Mouse (Mus musculus) CH12.LX (cell line): Measurements from ENCODE around the gene H2-Q10. TPM values are rescaled to one million over a fixed set of nuclear protein-coding genes. Genes with fewer than 3 reads are reported as not detected.
"Not testable (repeated sequence)": the region's sequence is repeated elsewhere in the genome, so short reads cannot be mapped to it uniquely, and the experiment has no call there.

Experiments used
- DNase-seq: peaks from one replicate; pipeline ENCODE4 v3.0.0-alpha.2; 2013; ENCODE audit errors: extremely low read depth
- H3K27ac ChIP-seq: 2 replicates; pipeline ENCODE4 v1.5.1; 2012; ENCODE audit warnings: low read depth, mild to moderate bottlenecking, control low read depth, moderate library complexity; ENCODE audit not compliant: insufficient read depth
- H3K27me3 ChIP-seq: replicated peaks from 2 replicates; pipeline ENCODE3; 2012; ENCODE audit warnings: inconsistent platforms
- H3K36me3 ChIP-seq, 2 experiments: replicated peaks in 1 of 2; 2 replicates each; pipeline versions ENCODE3 to v1.6.1; 2012; ENCODE audit warnings: inconsistent platforms in 1 of 2, low read length in 1 of 2, mild to moderate bottlenecking in 1 of 2, mixed read lengths in 1 of 2, moderate library complexity in 1 of 2; ENCODE audit not compliant: control insufficient read depth in 1 of 2, insufficient read depth in 1 of 2
- H3K4me1 ChIP-seq, 2 experiments: 2 replicates each; pipeline ENCODE4 v1.6.1; 2012; ENCODE audit warnings: inconsistent platforms in 1 of 2, moderate library complexity in 1 of 2; ENCODE audit not compliant: insufficient read depth in 2 of 2, control insufficient read depth in 1 of 2
- H3K4me2 ChIP-seq: 2 replicates; pipeline ENCODE4 v1.6.1; 2012; ENCODE audit warnings: low read depth, mild to moderate bottlenecking, control low read depth; ENCODE audit not compliant: poor library complexity, insufficient read depth, severe bottlenecking
- H3K4me3 ChIP-seq, 3 experiments: fragments of 150-350 bp in 1 of 3; sonication (generic) in 1 of 3; replicated peaks in 1 of 3; 2 replicates each; pipeline versions ENCODE3 to v1.5.1; 2011 to 2012; ENCODE audit warnings: low read depth in 2 of 3, low read length in 2 of 3, mild to moderate bottlenecking in 2 of 3, moderate library complexity in 2 of 3, control low read depth in 1 of 3, improper control_type of control experiment in 1 of 3, inconsistent platforms in 1 of 3, mixed read lengths in 1 of 3; ENCODE audit not compliant: poor library complexity in 1 of 3
- H3K79me2 ChIP-seq: replicated peaks from 2 replicates; pipeline ENCODE4 v1.6.1; 2012; ENCODE audit warnings: mild to moderate bottlenecking, moderate library complexity; ENCODE audit not compliant: control insufficient read depth, poor library complexity, insufficient read depth, severe bottlenecking; ENCODE audit errors: extremely low read depth
- H3K9ac ChIP-seq: 2 replicates; pipeline ENCODE4 v1.6.1; 2012; ENCODE audit warnings: low read depth, mild to moderate bottlenecking, control low read depth, moderate library complexity; ENCODE audit not compliant: insufficient read depth
- H3K9me3 ChIP-seq: replicated peaks from 2 replicates; pipeline ENCODE3; 2012; ENCODE audit warnings: low read length, inconsistent platforms, mixed read lengths
- CHD2 ChIP-seq: IDR thresholded peaks from 2 replicates; pipeline ENCODE4 v1.6.1; 2011; ENCODE audit warnings: low read length, improper control_type of control experiment
- IRF4 ChIP-seq: IDR thresholded peaks from 2 replicates; pipeline ENCODE4 v1.6.1; 2014; ENCODE audit warnings: low read depth, mild to moderate bottlenecking, inconsistent platforms, low read length, improper control_type of control experiment
- NELFE ChIP-seq: IDR thresholded peaks from 2 replicates; pipeline ENCODE4 v1.6.1; 2011; ENCODE audit warnings: low read depth, low read length, improper control_type of control experiment
- POLR2A ChIP-seq: IDR thresholded peaks from 2 replicates; pipeline ENCODE4 v1.6.1; 2011; ENCODE audit warnings: low read depth, mild to moderate bottlenecking, improper control_type of control experiment, low read length
- TBP ChIP-seq: conservative IDR thresholded peaks from 2 replicates; pipeline ENCODE4 v1.6.1; 2011; ENCODE audit warnings: low read depth, low read length, improper control_type of control experiment
- TCF12 ChIP-seq: IDR thresholded peaks from 2 replicates; pipeline ENCODE4 v1.6.1; 2014; ENCODE audit warnings: low read depth, mild to moderate bottlenecking, inconsistent platforms, low read length, improper control_type of control experiment
- dilution Hi-C: fragments of 300-500 bp; cut with MboI; formaldehyde crosslinking; loops from 2 replicates; pipeline ENCODE4 v1.14.3; 2020; ENCODE audit warnings: low sequenced_read_pairs; ENCODE audit not compliant: extremely low pct_unique_long_range_greater_than_20kb, extremely low pct_ligation_motif_present
- in situ Hi-C: fragments of 300-500 bp; cut with MboI; formaldehyde crosslinking; loops from 3 replicates; pipeline ENCODE4 v1.14.3; 2019; ENCODE audit warnings: low sequenced_read_pairs, low pct_ligation_motif_present, low pct_unique_long_range_greater_than_20kb, mixed read lengths
- polyA plus RNA-seq: library from polyadenylated mRNA; unstranded; fragments of >175 nt; gene quantifications from 2 replicates; pipeline ENCODE4 v1.2.1, GENCODE M21; 2012; ENCODE audit warnings: low read depth; ENCODE audit not compliant: insufficient read length
- total RNA-seq, 2 experiments: library from RNA; depleted of rRNA; stranded (reverse); fragments of 300-350 nt in 1 of 2; fragments of >200 nt in 1 of 2; gene quantifications; 2 replicates each; pipeline ENCODE4 v1.2.3; 2012 to 2014

Gene H2-Q10
- total and polyA plus RNA-seq, 3 experiments: 0.62 to 60.0 (median 2.4) TPM

GRCm38 (mm10) chr17:35423131-35423810 is 46.6 kb upstream of the H2-Q10 start:
- Histone ChIP-seq H3K4me2 (0 out of 2 replicates have a peak overlapping the region, but pooled peaks have one; percentile 2), H3K4me1 (peaks cover 7 to 15% of the 10 kb centered on the region in 2 experiments), H3K79me2 (peaks cover 13% of the 10 kb centered on the region)
- H3K36me3 ChIP-seq, dilution Hi-C loops, H3K4me3 ChIP-seq, H3K9ac ChIP-seq, in situ Hi-C loops, DNase-seq, H3K9me3 ChIP-seq, H3K27ac ChIP-seq, H3K27me3 ChIP-seq: not testable (repeated sequence)

GRCm38 (mm10) chr17:35424106-35424505 is 45.8 kb upstream of the H2-Q10 start:
- peak overlapping the region; percentile 15; the same call in 1 of the 2 replicates for H3K4me2 ChIP-seq
- H3K27ac ChIP-seq, H3K9me3 ChIP-seq, in situ Hi-C loops, dilution Hi-C loops, DNase-seq, H3K27me3 ChIP-seq: not testable (repeated sequence)
- H3K9ac ChIP-seq: peak overlapping the region; percentile 29; the same call in 1 of the 2 replicates
- H3K79me2 ChIP-seq: peaks cover 13% of the 10 kb centered on the region
- peaks cover 3 to 17% of the 10 kb centered on the region in 2 experiments for H3K36me3 ChIP-seq
- H3K4me3 ChIP-seq: peak overlapping the region in 1 of 3 experiments; percentile 23
- peaks cover 7 to 15% of the 10 kb centered on the region in 2 experiments for H3K4me1 ChIP-seq

- in situ Hi-C loops, H3K27me3 ChIP-seq, H3K9me3 ChIP-seq, dilution Hi-C loops: not testable (repeated sequence)
- peak within 1 kb of the TSS; percentile 97 for H3K9ac ChIP-seq
- peaks cover 13% of the 10 kb centered on the region for H3K79me2 ChIP-seq
- H3K4me3 ChIP-seq: peak within 1 kb of the TSS; percentile 56 to 91 (median 57)
- H3K4me1 ChIP-seq: peaks cover 7 to 15% of the 10 kb centered on the region in 2 experiments
- TF ChIP-seq TBP (0 out of 2 replicates have a peak, but pooled peaks have one; percentile 56), NELFE (peak; percentile 55), TCF12 (0 out of 2 replicates have a peak, but pooled peaks have one; percentile 44), POLR2A (peak; percentile 65), IRF4 (0 out of 2 replicates have a peak, but pooled peaks have one; percentile 5), CHD2 (peak; percentile 69)
- H3K27ac ChIP-seq: peak within 1 kb of the TSS; percentile 32; the same call in 1 of the 2 replicates
- H3K36me3 ChIP-seq: peaks cover 8 to 23% of the 10 kb centered on the region in 2 experiments
- H3K4me2 ChIP-seq: peak within 1 kb of the TSS; percentile 47
- DNase-seq: peak; percentile 92
Measured at GRCm38 (mm10) chr17:35424624-35425416, 45.1 kb upstream of the H2-Q10 start, which contains the start of gene H2-Q6. TSS of gene H2-Q6 (plus strand) at chr17:35424850.
